Mouse (Mus musculus) ES-E14 (cell line): ENCODE data around the gene Olfr576. TPM values are rescaled to one million over a fixed set of nuclear protein-coding genes. Genes with fewer than 3 reads are reported as not detected.

Source experiments
- DNase-seq: peaks from one replicate; pipeline ENCODE4 v3.0.0-alpha.2; 2013; ENCODE audit warnings: low read depth, low spot score
- H3K27ac ChIP-seq: 2 replicates; pipeline ENCODE4 v1.5.1; 2012; ENCODE audit warnings: low read depth, mild to moderate bottlenecking, low read length, moderate library complexity, mixed read lengths; ENCODE audit not compliant: poor library complexity, insufficient read depth, severe bottlenecking
- H3K36me3 ChIP-seq: 2 replicates; pipeline ENCODE4 v1.6.1; 2012; ENCODE audit warnings: mild to moderate bottlenecking, low read length, moderate library complexity, mixed read lengths; ENCODE audit not compliant: control insufficient read depth, poor library complexity, insufficient read depth, severe bottlenecking
- H3K4me1 ChIP-seq, 2 experiments: fragments of 150-350 bp in 1 of 2; sonication (generic) in 1 of 2; 2 replicates each; pipeline ENCODE4 v1.6.1; 2012; ENCODE audit warnings: low read length in 2 of 2, mild to moderate bottlenecking in 1 of 2, mixed read lengths in 1 of 2; ENCODE audit not compliant: control insufficient read depth in 2 of 2, insufficient read depth in 2 of 2, poor library complexity in 1 of 2
- H3K4me3 ChIP-seq, 2 experiments: fragments of 150-350 bp in 1 of 2; sonication (generic) in 1 of 2; 2 replicates each; pipeline ENCODE4 v1.5.1; 2012; ENCODE audit warnings: low read length in 2 of 2, low read depth in 1 of 2, mild to moderate bottlenecking in 1 of 2, mixed read lengths in 1 of 2; ENCODE audit not compliant: insufficient read depth in 1 of 2, poor library complexity in 1 of 2, severe bottlenecking in 1 of 2
- H3K9ac ChIP-seq: 2 replicates; pipeline ENCODE4 v1.6.1; 2012; ENCODE audit warnings: low read depth, mild to moderate bottlenecking, low read length, mixed read lengths; ENCODE audit not compliant: poor library complexity, insufficient read depth, severe bottlenecking
- H3K9me3 ChIP-seq: fragments of 150-350 bp; sonication (generic); 2 replicates; pipeline ENCODE4 v1.6.1; 2012; ENCODE audit warnings: low read depth, mild to moderate bottlenecking, low read length; ENCODE audit not compliant: control insufficient read depth, insufficient read depth
- CHD2 ChIP-seq: IDR thresholded peaks from 2 replicates; pipeline ENCODE4 v1.6.1; 2014; ENCODE audit warnings: mild to moderate bottlenecking, low read depth, low read length, inconsistent platforms
- HCFC1 ChIP-seq: IDR thresholded peaks from 2 replicates; pipeline ENCODE4 v1.6.1; 2012; ENCODE audit warnings: low read length, inconsistent platforms, borderline replicate concordance; ENCODE audit not compliant: insufficient read depth
- MAFK ChIP-seq: IDR thresholded peaks from 2 replicates; pipeline ENCODE4 v1.6.1; 2014; ENCODE audit warnings: mild to moderate bottlenecking, low read depth, low read length, inconsistent platforms; ENCODE audit not compliant: insufficient read depth
- ZC3H11A ChIP-seq: IDR thresholded peaks from 2 replicates; pipeline ENCODE4 v1.6.1; 2012; ENCODE audit warnings: low read depth, mild to moderate bottlenecking, inconsistent platforms, low read length, borderline replicate concordance
- ZNF384 ChIP-seq: IDR thresholded peaks from 2 replicates; pipeline ENCODE4 v1.6.1; 2012; ENCODE audit warnings: low read depth, low read length, inconsistent platforms
- in situ Hi-C, 2 experiments: fragments of 600-800 bp; cut with MboI; formaldehyde crosslinking; loops; one replicate each; pipeline ENCODE4 v1.15.1; 2025; ENCODE audit warnings: low sequenced_read_pairs in 2 of 2, inconsistent platforms in 1 of 2; ENCODE audit not compliant: unreplicated experiment in 2 of 2
- total RNA-seq: library from RNA; depleted of rRNA; stranded (reverse); fragments of 300-350 nt; gene quantifications from 2 replicates; pipeline ENCODE4 v1.2.3, GENCODE M21; 2012

Gene Olfr576
- total RNA-seq, 1 experiment: not detected

GRCm38 (mm10) chr7:102948167-102948566 lies 14.3 kb upstream of the Olfr576 start, which contains the start of gene Olfr574:
Gene Olfr574 (plus strand): TSS chr7:102948467.
- no peak within 1 kb of the TSS for H3K9ac ChIP-seq
- TF ChIP-seq CHD2 (no peak), MAFK (no peak), ZC3H11A (no peak), HCFC1 (no peak), ZNF384 (no peak)
- DNase-seq: no peak
- no peak within 1 kb of the TSS for H3K27ac ChIP-seq
- in situ Hi-C loops: no loop called here
- no peaks in the 10 kb centered on the region for H3K36me3 ChIP-seq
- H3K4me3 ChIP-seq: no peak within 1 kb of the TSS
- H3K9me3 ChIP-seq: no peaks in the 10 kb centered on the region
- H3K4me1 ChIP-seq: no peaks in the 10 kb centered on the region

GRCm38 (mm10) chr7:102950732-102951131 lies 11.7 kb upstream of the Olfr576 start:
- Histone ChIP-seq H3K36me3 (no peaks in the 10 kb centered on the region), H3K4me1 (no peaks in the 10 kb centered on the region), H3K9me3 (no peaks in the 10 kb centered on the region), H3K27ac (no peak overlapping the region), H3K4me3 (no peak overlapping the region), H3K9ac (no peak overlapping the region)
- in situ Hi-C loops: no loop called here
- DNase-seq: no peak
- no peak for TF ChIP-seq ZC3H11A
- TF ChIP-seq HCFC1: no peak
- no peak for TF ChIP-seq ZNF384
- no peak for TF ChIP-seq CHD2
- TF ChIP-seq MAFK: no peak

DNA sequence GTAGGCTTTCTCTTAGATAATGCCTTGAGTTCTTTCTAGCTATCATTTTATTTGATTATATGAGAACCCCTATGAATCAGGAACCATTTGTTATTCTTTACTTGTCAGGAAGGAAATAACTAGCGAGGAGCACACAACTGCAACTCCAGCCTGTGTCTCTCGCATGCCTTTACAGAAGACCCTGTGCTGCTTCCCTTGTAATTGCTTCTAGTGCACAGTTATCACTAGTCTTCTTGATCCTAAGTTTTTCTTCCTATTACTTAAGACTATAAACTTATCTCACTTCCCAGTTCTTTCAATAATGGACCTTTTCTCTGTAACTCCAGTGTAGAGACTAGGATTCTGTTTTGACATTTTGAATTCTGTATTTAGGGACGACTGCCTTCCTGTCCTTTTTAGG lies 4.3 kb upstream of the Olfr576 start:
- H3K36me3 ChIP-seq: no peaks in the 10 kb centered on the region
- H3K9ac ChIP-seq: no peak overlapping the region
- H3K27ac ChIP-seq: no peak overlapping the region
- no peak for DNase-seq
- no peaks in the 10 kb centered on the region for H3K4me1 ChIP-seq
- in situ Hi-C loops: no loop called here
- H3K4me3 ChIP-seq: no peak overlapping the region
- TF ChIP-seq ZC3H11A (no peak), HCFC1 (no peak), MAFK (no peak), ZNF384 (no peak), CHD2 (no peak)
- no peaks in the 10 kb centered on the region for H3K9me3 ChIP-seq

GRCm38 (mm10) chr7:102958593-102958992 lies 3.9 kb upstream of the Olfr576 start, which contains the start of gene Olfr575:
Gene Olfr575 (minus strand): TSS chr7:102958775.
- Histone ChIP-seq H3K27ac (no peak within 1 kb of the TSS), H3K4me3 (no peak within 1 kb of the TSS), H3K9me3 (no peaks in the 10 kb centered on the region), H3K36me3 (no peaks in the 10 kb centered on the region), H3K4me1 (no peaks in the 10 kb centered on the region), H3K9ac (no peak within 1 kb of the TSS)
- in situ Hi-C loops: no loop called here
- no peak for DNase-seq
- TF ChIP-seq ZNF384: no peak
- TF ChIP-seq MAFK: no peak
- TF ChIP-seq CHD2: no peak
- TF ChIP-seq HCFC1: no peak

DNA sequence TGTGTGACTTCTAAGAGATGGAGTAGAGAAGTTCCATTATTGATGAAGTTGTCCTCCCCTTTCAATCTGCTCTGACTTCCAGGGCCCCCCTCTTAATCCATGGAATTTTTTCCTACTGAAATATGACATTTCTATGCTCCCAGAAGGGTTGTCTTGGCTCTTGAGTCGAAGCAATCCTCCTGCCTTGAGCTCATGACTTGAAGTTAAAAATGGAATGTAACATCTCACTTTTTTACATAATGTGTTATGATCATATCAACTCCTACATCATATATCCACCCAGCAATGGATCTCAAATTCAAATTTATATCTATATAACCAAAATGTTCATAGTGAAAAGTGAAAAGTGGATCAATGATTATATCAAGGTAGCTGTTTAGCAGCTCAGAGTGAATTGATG lies 11.9 kb downstream of the Olfr576 start:
- DNase-seq: no peak
- no peaks in the 10 kb centered on the region for H3K4me1 ChIP-seq
- no peaks in the 10 kb centered on the region for H3K36me3 ChIP-seq

More for the DNA sequence above, 11.9 kb downstream of the Olfr576 start:
- H3K4me3 ChIP-seq: no peak overlapping the region
- H3K27ac ChIP-seq: no peak overlapping the region
- in situ Hi-C loops: no loop called here
- no peak for TF ChIP-seq ZC3H11A
- TF ChIP-seq ZNF384: no peak
- no peak for TF ChIP-seq MAFK
- no peak for TF ChIP-seq CHD2
- TF ChIP-seq HCFC1: no peak
- H3K9me3 ChIP-seq: no peaks in the 10 kb centered on the region
- no peak overlapping the region for H3K9ac ChIP-seq
